Mouse (Mus musculus) MEL (cell line): ENCODE measurements at regions not wholly inside any gene's neighbourhood (a gene's known extent, or its start where the extent isn't known, plus 50 kb on each side); places are given as distances from the start of the nearest gene placed in this dataset.

Experiments used
- DNase-seq: peaks from one replicate; pipeline ENCODE4 v3.0.0; 2011; ENCODE audit warnings: low read depth, low spot score
- H3K27ac ChIP-seq: 2 replicates; pipeline ENCODE4 v1.5.1; 2012; ENCODE audit warnings: low read depth, mild to moderate bottlenecking, control low read depth, low read length, moderate library complexity; ENCODE audit not compliant: control insufficient read depth
- H3K27me3 ChIP-seq, 2 experiments: fragments of 150-350 bp in 1 of 2; sonication (generic) in 1 of 2; 2 replicates each; pipeline ENCODE4 v1.6.1; 2012; ENCODE audit warnings: low read length in 2 of 2, mild to moderate bottlenecking in 2 of 2, improper control_type of control experiment in 1 of 2, moderate library complexity in 1 of 2; ENCODE audit not compliant: insufficient read depth in 2 of 2, control insufficient read depth in 1 of 2
- H3K36me3 ChIP-seq, 2 experiments: 2 replicates each; pipeline ENCODE4 v1.6.1; 2012 to 2014; ENCODE audit warnings: low read length in 2 of 2, improper control_type of control experiment in 1 of 2, inconsistent platforms in 1 of 2, mild to moderate bottlenecking in 1 of 2; ENCODE audit not compliant: insufficient read depth in 2 of 2, control insufficient read depth in 1 of 2
- H3K4me1 ChIP-seq, 2 experiments: fragments of 150-350 bp in 1 of 2; sonication (generic) in 1 of 2; 2 replicates each; pipeline ENCODE4 v1.6.1; 2012; ENCODE audit warnings: low read length in 2 of 2, improper control_type of control experiment in 1 of 2, mild to moderate bottlenecking in 1 of 2; ENCODE audit not compliant: insufficient read depth in 2 of 2, control insufficient read depth in 1 of 2
- H3K4me3 ChIP-seq, 2 experiments: fragments of 150-350 bp in 1 of 2; sonication (generic) in 1 of 2; 2 replicates each; pipeline ENCODE4 v1.5.1; 2012; ENCODE audit warnings: low read depth in 2 of 2, low read length in 2 of 2, mild to moderate bottlenecking in 2 of 2, moderate library complexity in 2 of 2, control low read depth in 1 of 2, improper control_type of control experiment in 1 of 2; ENCODE audit not compliant: control insufficient read depth in 1 of 2, insufficient read depth in 1 of 2
- H3K79me2 ChIP-seq: 2 replicates; pipeline ENCODE4 v1.6.1; 2012; ENCODE audit warnings: mild to moderate bottlenecking, low read length, moderate library complexity; ENCODE audit not compliant: control insufficient read depth, poor library complexity, insufficient read depth
- H3K9ac ChIP-seq: 2 replicates; pipeline ENCODE4 v1.6.1; 2012; ENCODE audit warnings: low read depth, mild to moderate bottlenecking, control low read depth, low read length, moderate library complexity; ENCODE audit not compliant: control insufficient read depth, poor library complexity, severe bottlenecking
- H3K9me3 ChIP-seq: fragments of 150-350 bp; sonication (generic); replicated peaks from 2 replicates; pipeline ENCODE4 v1.6.1; 2012; ENCODE audit warnings: mild to moderate bottlenecking, low read length, improper control_type of control experiment, moderate library complexity; ENCODE audit not compliant: insufficient read depth
- BHLHE40 ChIP-seq: IDR thresholded peaks from 2 replicates; pipeline ENCODE4 v1.6.1; 2012; ENCODE audit warnings: low read depth, mild to moderate bottlenecking, inconsistent platforms, low read length, improper control_type of control experiment, borderline replicate concordance
- CHD2 ChIP-seq: IDR thresholded peaks from 2 replicates; pipeline ENCODE4 v1.6.1; 2011; ENCODE audit warnings: low read length, improper control_type of control experiment
- GABPA ChIP-seq: IDR thresholded peaks from 2 replicates; pipeline ENCODE4 v1.6.1; 2012; ENCODE audit warnings: low read depth, mild to moderate bottlenecking, inconsistent platforms, low read length, improper control_type of control experiment, moderate library complexity
- MAZ ChIP-seq: IDR thresholded peaks from 2 replicates; pipeline ENCODE4 v1.6.1; 2012; ENCODE audit warnings: low read depth, mild to moderate bottlenecking, inconsistent platforms, low read length, improper control_type of control experiment
- MXI1 ChIP-seq: IDR thresholded peaks from 2 replicates; pipeline ENCODE4 v1.6.1; 2011; ENCODE audit warnings: mild to moderate bottlenecking, low read depth, low read length, improper control_type of control experiment
- POLR2A ChIP-seq, 2 experiments: IDR thresholded peaks; 2 replicates each; pipeline ENCODE4 v1.6.1; 2011 to 2012; ENCODE audit warnings: low read length in 2 of 2, mild to moderate bottlenecking in 2 of 2, control low read depth in 1 of 2, improper control_type of control experiment in 1 of 2, low read depth in 1 of 2, moderate library complexity in 1 of 2; ENCODE audit not compliant: control insufficient read depth in 1 of 2, insufficient read depth in 1 of 2, poor library complexity in 1 of 2
- RAD21 ChIP-seq: IDR thresholded peaks from 2 replicates; pipeline ENCODE4 v1.6.1; 2011; ENCODE audit warnings: mild to moderate bottlenecking, low read depth, low read length, improper control_type of control experiment
- SIN3A ChIP-seq: IDR thresholded peaks from 2 replicates; pipeline ENCODE4 v1.6.1; 2012; ENCODE audit warnings: low read length, improper control_type of control experiment, inconsistent platforms
- SMC3 ChIP-seq: IDR thresholded peaks from 2 replicates; pipeline ENCODE4 v1.6.1; 2011; ENCODE audit warnings: low read depth, low read length, improper control_type of control experiment
- TBP ChIP-seq: IDR thresholded peaks from 2 replicates; pipeline ENCODE4 v1.8.0; 2011; ENCODE audit warnings: low read depth, low read length, improper control_type of control experiment

DNA sequence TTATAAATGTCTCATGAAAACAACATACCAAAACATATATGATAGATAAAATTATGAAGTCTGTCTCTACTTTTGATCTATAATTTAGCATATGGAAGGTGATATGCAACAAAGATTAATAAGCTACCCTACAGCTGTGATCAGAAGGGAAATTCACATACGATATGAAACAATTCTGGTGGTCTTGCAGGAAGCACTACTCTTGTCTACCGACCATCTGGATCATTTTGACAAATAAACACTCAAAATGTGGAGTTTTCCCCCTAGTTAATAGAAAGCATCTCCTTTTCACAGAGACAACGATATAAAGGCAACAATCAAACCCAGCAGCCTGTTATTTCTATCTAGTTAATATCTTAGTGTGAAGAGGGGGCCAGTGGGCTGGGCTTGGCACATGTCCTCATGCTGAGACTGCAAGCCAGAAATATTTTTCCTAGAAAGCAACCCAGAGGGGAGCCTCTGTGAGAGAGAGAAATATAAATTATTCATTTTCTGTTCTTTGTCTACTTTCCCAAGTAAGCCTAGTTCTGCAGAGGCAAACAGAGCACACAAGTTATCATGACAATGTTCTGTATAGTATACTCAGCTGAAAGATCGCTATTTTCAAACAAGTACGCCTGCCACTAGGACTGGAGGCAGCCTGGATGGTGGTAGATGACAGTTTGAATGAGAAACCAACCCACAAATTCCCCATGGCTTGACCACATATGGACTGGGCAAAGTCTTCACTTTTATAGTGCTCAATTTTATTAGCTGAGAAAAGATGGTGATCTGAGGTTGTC is 344.4 kb upstream of the Kif18a start:
- TF ChIP-seq CHD2 (no peak), POLR2A (IDR thresholded peaks at IDR 0.05; ENCODE audit: control insufficient read depth in 1 of 2, insufficient read depth in 1 of 2, low read depth in 1 of 2, low read length in 2 of 2, poor library complexity in 1 of 2) (no peak)
- Histone ChIP-seq H3K9me3 (no peaks in the 10 kb centered on the region), H3K27me3 (no peaks in the 10 kb centered on the region), H3K9ac (no peak overlapping the region), H3K4me3 (no peak overlapping the region), H3K4me1 (no peaks in the 10 kb centered on the region), H3K36me3 (no peaks in the 10 kb centered on the region), H3K27ac (no peak overlapping the region), H3K79me2 (no peaks in the 10 kb centered on the region)
- no peak for DNase-seq

- no peaks in the 10 kb centered on the region for H3K9me3 ChIP-seq
- H3K79me2 ChIP-seq: no peaks in the 10 kb centered on the region
- H3K4me1 ChIP-seq: no peaks in the 10 kb centered on the region
- TF ChIP-seq SMC3: no peak
- no peak for TF ChIP-seq TBP
- TF ChIP-seq GABPA: no peak
- TF ChIP-seq, all 39 proteins: peak for 0
- no peak overlapping the region for H3K4me3 ChIP-seq
- no peak overlapping the region for H3K27ac ChIP-seq
- DNase-seq: no peak
- no peaks in the 10 kb centered on the region for H3K36me3 ChIP-seq
- H3K9ac ChIP-seq: no peak overlapping the region
- no peaks in the 10 kb centered on the region for H3K27me3 ChIP-seq
Observed at GRCm38 (mm10) chr2:108980921-108981320, 299.6 kb upstream of the Kif18a start.

GRCm38 (mm10) chr2:109016223-109016622 is 264.3 kb upstream of the Kif18a start:
- Histone ChIP-seq H3K36me3 (no peaks in the 10 kb centered on the region), H3K27ac (no peak overlapping the region), H3K9me3 (no peaks in the 10 kb centered on the region), H3K27me3 (no peaks in the 10 kb centered on the region), H3K79me2 (no peaks in the 10 kb centered on the region), H3K9ac (no peak overlapping the region), H3K4me3 (no peak overlapping the region), H3K4me1 (no peaks in the 10 kb centered on the region)
- TF ChIP-seq POLR2A (IDR thresholded peaks at IDR 0.05; ENCODE audit: control insufficient read depth in 1 of 2, insufficient read depth in 1 of 2, low read depth in 1 of 2, low read length in 2 of 2, poor library complexity in 1 of 2) (no peak), SIN3A (no peak), RAD21 (no peak), MXI1 (no peak), SMC3 (no peak), BHLHE40 (no peak), MAZ (no peak)
- no peak for DNase-seq
